Mouse (Mus musculus) embryonic facial prominence, embryonic 15.5 days (tissue): ENCODE measurements around the gene Hap1. TPM values are rescaled to one million over a fixed set of nuclear protein-coding genes. Genes with fewer than 3 reads are reported as not detected.

Source experiments
- ATAC-seq: fragments of 200-750 bp; cut with Nextera tagmentation; 2 replicates; pipeline ENCODE4 v1.8.0; 2017; ENCODE audit warnings: low read depth, moderate TSS enrichment; ENCODE audit not compliant: insufficient number of reproducible peaks, low FRiP score, low TSS enrichment
- H3K27ac ChIP-seq: fragments of 300-500 bp; sonication (generic); replicated peaks from 2 replicates; pipeline ENCODE4 v1.5.1; 2015; ENCODE audit warnings: mild to moderate bottlenecking, inconsistent platforms
- H3K27me3 ChIP-seq: fragments of 300-500 bp; sonication (generic); 2 replicates; pipeline ENCODE4 v1.6.1; 2015; ENCODE audit warnings: inconsistent platforms
- H3K36me3 ChIP-seq: fragments of 300-500 bp; sonication (generic); 2 replicates; pipeline ENCODE4 v1.6.1; 2015; ENCODE audit warnings: mild to moderate bottlenecking, inconsistent platforms
- H3K4me1 ChIP-seq: fragments of 300-500 bp; sonication (generic); 2 replicates; pipeline ENCODE4 v1.6.1; 2015; ENCODE audit warnings: inconsistent platforms
- H3K4me2 ChIP-seq: fragments of 300-500 bp; sonication (generic); replicated peaks from 2 replicates; pipeline ENCODE4 v1.6.1; 2015; ENCODE audit warnings: mild to moderate bottlenecking, inconsistent platforms
- H3K4me3 ChIP-seq: fragments of 300-500 bp; sonication (generic); replicated peaks from 2 replicates; pipeline ENCODE4 v1.5.1; 2015; ENCODE audit warnings: mild to moderate bottlenecking, inconsistent platforms
- H3K9ac ChIP-seq: fragments of 300-500 bp; sonication (generic); 2 replicates; pipeline ENCODE4 v1.6.1; 2015; ENCODE audit warnings: inconsistent platforms
- H3K9me3 ChIP-seq: fragments of 300-500 bp; sonication (generic); replicated peaks from 2 replicates; pipeline ENCODE4 v1.6.1; 2016; ENCODE audit warnings: inconsistent platforms
- WGBS: fragments of 180-500 bp; shearing (Covaris S2); methylation state at CpG from one replicate; pipeline ENCODE4 v1.1.7; 2015; 5-methylcytosine and 5-hydroxymethylcytosine counted together
- polyA plus RNA-seq: library from polyadenylated mRNA; unstranded; fragments of >200 nt; fragmentation: Nextera tagmentation; extraction: Ambion mirVana; gene quantifications from 2 replicates; pipeline ENCODE4 v1.2.1, GENCODE M21; 2015

Hap1 gene
- polyA plus RNA-seq, 1 experiment from 2014 or later: 10.6 TPM

- peak overlapping the region; percentile 68 for H3K9ac ChIP-seq
- H3K4me1 ChIP-seq: peaks cover 77% of the 10 kb centered on the region
- peak overlapping the region; percentile 76 for H3K4me3 ChIP-seq
- peak overlapping the region; percentile 66 for H3K4me2 ChIP-seq
- H3K27me3 ChIP-seq: no peaks in the 10 kb centered on the region
- no peak for ATAC-seq
- H3K27ac ChIP-seq: peak overlapping the region; percentile 91
- 1% methylated on average over 42 of the region's 42 CpGs for WGBS
- H3K36me3 ChIP-seq: no peaks in the 10 kb centered on the region
- no peaks in the 10 kb centered on the region for H3K9me3 ChIP-seq
Observed at GRCm38 (mm10) chr11:100396886-100397599, 41.1 kb upstream of the Hap1 start.

GRCm38 (mm10) chr11:100395861-100396631, 40.1 kb upstream of the Hap1 start:
- Histone ChIP-seq H3K9me3 (no peaks in the 10 kb centered on the region), H3K27ac (peak overlapping the region; percentile 91), H3K27me3 (no peaks in the 10 kb centered on the region), H3K4me3 (peak overlapping the region; percentile 76), H3K4me2 (peak overlapping the region; percentile 66), H3K4me1 (peaks cover 80% of the 10 kb centered on the region), H3K9ac (no peak overlapping the region; the same call in 1 of the 2 replicates), H3K36me3 (no peaks in the 10 kb centered on the region)
- ATAC-seq: no peak
- WGBS: 24% methylated on average over 17 of the region's 17 CpGs

- peak overlapping the region; percentile 91 for H3K27ac ChIP-seq
- no peak for ATAC-seq
- H3K36me3 ChIP-seq: no peaks in the 10 kb centered on the region
- 36% methylated on average over 11 of the region's 11 CpGs for WGBS
- H3K9me3 ChIP-seq: no peaks in the 10 kb centered on the region
- peak overlapping the region; percentile 76 for H3K4me3 ChIP-seq
- H3K27me3 ChIP-seq: no peaks in the 10 kb centered on the region
- no peak overlapping the region for H3K9ac ChIP-seq
- H3K4me1 ChIP-seq: peaks cover 81% of the 10 kb centered on the region
- H3K4me2 ChIP-seq: peak overlapping the region; percentile 66
Observed at GRCm38 (mm10) chr11:100395200-100395599, 39.3 kb upstream of the Hap1 start.

- no peak for ATAC-seq
- no peaks in the 10 kb centered on the region for H3K9me3 ChIP-seq
- H3K4me2 ChIP-seq: peak overlapping the region; percentile 66
- 64% methylated on average over 5 of the region's 5 CpGs for WGBS
- H3K4me3 ChIP-seq: peak overlapping the region; percentile 76
- H3K27ac ChIP-seq: no peak overlapping the region
- no peaks in the 10 kb centered on the region for H3K36me3 ChIP-seq
- no peak overlapping the region for H3K9ac ChIP-seq
- no peaks in the 10 kb centered on the region for H3K27me3 ChIP-seq
- H3K4me1 ChIP-seq: peaks cover 80% of the 10 kb centered on the region
Observed at GRCm38 (mm10) chr11:100394353-100395074, 38.6 kb upstream of the Hap1 start.

DNA sequence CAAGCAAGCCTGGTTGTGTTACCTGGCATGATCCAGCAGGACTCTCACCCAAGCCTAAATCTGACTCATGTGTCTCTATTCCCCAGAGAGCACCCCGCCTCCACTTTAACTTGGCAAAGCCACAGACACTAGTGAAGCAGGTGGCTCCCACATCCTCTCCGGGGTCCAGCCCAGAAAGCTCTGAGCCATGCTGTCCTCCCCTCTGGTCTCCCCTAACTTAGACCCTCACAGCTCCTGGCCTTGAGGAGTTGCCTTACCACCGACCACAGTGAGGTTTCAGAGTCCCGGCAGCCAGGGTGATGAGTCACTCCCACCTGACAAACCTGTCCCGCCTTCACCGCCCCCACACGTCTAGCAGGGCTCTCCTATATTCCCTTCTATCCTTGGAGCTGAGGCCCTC, 37.8 kb upstream of the Hap1 start:
- Histone ChIP-seq H3K27me3 (no peaks in the 10 kb centered on the region), H3K27ac (peak overlapping the region; percentile 1; the same call in 1 of the 2 replicates), H3K36me3 (no peaks in the 10 kb centered on the region), H3K4me3 (peak overlapping the region; percentile 76; the same call in 1 of the 2 replicates), H3K9ac (no peak overlapping the region), H3K9me3 (no peaks in the 10 kb centered on the region), H3K4me1 (peaks cover 79% of the 10 kb centered on the region), H3K4me2 (peak overlapping the region; percentile 66)
- 56% methylated on average over 7 of the region's 7 CpGs for WGBS
- no peak for ATAC-seq

DNA sequence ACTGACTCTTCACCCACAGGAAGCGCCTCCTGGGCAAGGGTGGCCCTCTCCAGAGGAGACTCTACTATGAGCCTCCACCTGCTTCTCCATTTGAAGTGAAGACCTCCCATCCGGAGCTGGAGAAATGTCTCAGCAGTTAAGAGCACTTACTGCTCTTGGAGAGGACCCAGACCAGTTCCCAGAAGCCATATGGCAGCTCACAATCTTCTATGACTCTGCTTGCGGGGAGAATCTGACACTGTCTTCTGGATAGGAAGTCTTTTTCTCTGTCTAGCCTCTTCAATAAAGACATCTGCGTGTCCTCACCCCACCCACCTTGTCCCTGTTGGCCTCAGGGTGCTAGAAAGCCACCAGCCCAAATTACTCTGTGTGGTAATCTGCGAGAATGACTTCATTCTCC, 37.0 kb upstream of the Hap1 start:
- 73% methylated on average over 5 of the region's 5 CpGs for WGBS
- 0 out of 2 replicates have a peak overlapping the region, but pooled peaks have one; percentile 66 for H3K4me2 ChIP-seq
- H3K4me1 ChIP-seq: peaks cover 80% of the 10 kb centered on the region
- ATAC-seq: no peak
- peak overlapping the region; percentile 1; the same call in 1 of the 2 replicates for H3K27ac ChIP-seq
- H3K36me3 ChIP-seq: no peaks in the 10 kb centered on the region
- no peaks in the 10 kb centered on the region for H3K9me3 ChIP-seq
- no peak overlapping the region for H3K9ac ChIP-seq
- no peaks in the 10 kb centered on the region for H3K27me3 ChIP-seq
- 0 out of 2 replicates have a peak overlapping the region, but pooled peaks have one; percentile 76 for H3K4me3 ChIP-seq

GRCm38 (mm10) chr11:100391884-100392345, 36.0 kb upstream of the Hap1 start:
- Histone ChIP-seq H3K27me3 (no peaks in the 10 kb centered on the region), H3K9ac (no peak overlapping the region), H3K4me1 (peaks cover 88% of the 10 kb centered on the region), H3K27ac (no peak overlapping the region), H3K4me3 (no peak overlapping the region), H3K9me3 (no peaks in the 10 kb centered on the region), H3K4me2 (no peak overlapping the region), H3K36me3 (no peaks in the 10 kb centered on the region)
- WGBS: 86% methylated on average over 7 of the region's 7 CpGs
- ATAC-seq: no peak

DNA sequence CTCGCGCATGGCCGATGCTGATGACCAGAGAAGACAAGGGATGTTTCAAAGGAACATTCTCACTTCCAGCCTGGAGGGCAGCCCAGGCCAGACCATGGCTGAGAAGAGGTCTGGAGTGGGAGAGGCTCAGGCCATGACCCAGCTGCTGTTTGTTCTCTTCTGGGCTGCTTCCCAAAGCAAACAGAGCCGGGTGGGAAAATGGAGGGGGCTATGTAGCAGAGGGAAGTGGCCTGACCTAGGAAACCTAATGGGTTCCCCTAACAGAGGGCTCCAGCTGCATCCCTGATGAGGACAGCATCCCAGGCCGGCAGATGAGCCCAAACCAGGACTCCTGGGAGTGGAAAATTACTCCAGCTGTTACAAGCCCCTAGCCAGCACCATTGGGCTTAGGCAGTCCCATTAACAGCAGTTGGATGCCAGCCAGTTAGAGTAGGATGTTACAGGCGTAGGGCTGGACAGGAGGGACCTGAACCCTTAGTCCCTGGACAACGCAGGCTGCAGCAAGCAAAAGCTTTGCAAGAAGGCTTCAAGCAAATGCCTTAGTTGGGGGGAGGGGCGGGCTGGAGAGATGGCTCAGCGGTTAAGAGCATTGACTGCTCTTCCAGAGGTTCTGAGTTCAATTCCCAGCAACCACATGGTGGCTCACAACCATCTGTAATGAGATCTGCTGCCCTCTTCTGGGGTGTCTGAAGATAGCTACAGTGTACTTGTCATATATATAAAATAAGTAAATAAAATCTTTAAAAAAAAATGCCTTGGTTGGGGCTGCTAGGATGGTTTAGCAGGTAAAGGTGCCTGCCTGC, 35.4 kb upstream of the Hap1 start:
- no peak for ATAC-seq
- H3K27ac ChIP-seq: peak overlapping the region; percentile 66
- H3K4me3 ChIP-seq: no peak overlapping the region
- H3K27me3 ChIP-seq: no peaks in the 10 kb centered on the region
- peaks cover 88% of the 10 kb centered on the region for H3K4me1 ChIP-seq
- no peak overlapping the region for H3K9ac ChIP-seq
- WGBS: 56% methylated on average over 9 of the region's 9 CpGs
- no peaks in the 10 kb centered on the region for H3K9me3 ChIP-seq
- H3K36me3 ChIP-seq: no peaks in the 10 kb centered on the region
- H3K4me2 ChIP-seq: 0 out of 2 replicates have a peak overlapping the region, but pooled peaks have one; percentile 12

- Histone ChIP-seq H3K4me1 (peaks cover 75% of the 10 kb centered on the region), H3K27ac (peak overlapping the region; percentile 66)
- WGBS: 42% methylated on average over 8 of the region's 8 CpGs
Observed at GRCm38 (mm10) chr11:100389931-100390445, 34.1 kb upstream of the Hap1 start.

GRCm38 (mm10) chr11:100388588-100388987, 32.7 kb upstream of the Hap1 start:
- Histone ChIP-seq H3K9ac (no peak overlapping the region), H3K4me1 (peaks cover 62% of the 10 kb centered on the region), H3K36me3 (peaks cover 23% of the 10 kb centered on the region), H3K4me3 (no peak overlapping the region), H3K9me3 (no peaks in the 10 kb centered on the region), H3K4me2 (peak overlapping the region; percentile 29), H3K27ac (peak overlapping the region; percentile 82), H3K27me3 (no peaks in the 10 kb centered on the region)
- ATAC-seq: no peak
- WGBS: 66% methylated on average over 6 of the region's 6 CpGs

More at GRCm38 (mm10) chr11:100389931-100390445, 34.1 kb upstream of the Hap1 start:
- Histone ChIP-seq H3K4me2 (0 out of 2 replicates have a peak overlapping the region, but pooled peaks have one; percentile 3), H3K4me3 (no peak overlapping the region), H3K9ac (no peak overlapping the region), H3K36me3 (peaks cover 11% of the 10 kb centered on the region), H3K9me3 (no peaks in the 10 kb centered on the region), H3K27me3 (no peaks in the 10 kb centered on the region)
- ATAC-seq: no peak
